Mouse (Mus musculus) CD4-positive helper T cell, adult 2 months (primary cell): Measurements from ENCODE around the gene Scn4a.
"Not testable (repeated sequence)": the region's sequence is repeated elsewhere in the genome, so short reads cannot be mapped to it uniquely, and the experiment has no call there.

Experiments used
- DNase-seq: peaks from one replicate; pipeline ENCODE4 v3.0.0-alpha.2; 2012; ENCODE audit warnings: low read depth, missing footprints, low spot score

Gene Scn4a

DNA sequence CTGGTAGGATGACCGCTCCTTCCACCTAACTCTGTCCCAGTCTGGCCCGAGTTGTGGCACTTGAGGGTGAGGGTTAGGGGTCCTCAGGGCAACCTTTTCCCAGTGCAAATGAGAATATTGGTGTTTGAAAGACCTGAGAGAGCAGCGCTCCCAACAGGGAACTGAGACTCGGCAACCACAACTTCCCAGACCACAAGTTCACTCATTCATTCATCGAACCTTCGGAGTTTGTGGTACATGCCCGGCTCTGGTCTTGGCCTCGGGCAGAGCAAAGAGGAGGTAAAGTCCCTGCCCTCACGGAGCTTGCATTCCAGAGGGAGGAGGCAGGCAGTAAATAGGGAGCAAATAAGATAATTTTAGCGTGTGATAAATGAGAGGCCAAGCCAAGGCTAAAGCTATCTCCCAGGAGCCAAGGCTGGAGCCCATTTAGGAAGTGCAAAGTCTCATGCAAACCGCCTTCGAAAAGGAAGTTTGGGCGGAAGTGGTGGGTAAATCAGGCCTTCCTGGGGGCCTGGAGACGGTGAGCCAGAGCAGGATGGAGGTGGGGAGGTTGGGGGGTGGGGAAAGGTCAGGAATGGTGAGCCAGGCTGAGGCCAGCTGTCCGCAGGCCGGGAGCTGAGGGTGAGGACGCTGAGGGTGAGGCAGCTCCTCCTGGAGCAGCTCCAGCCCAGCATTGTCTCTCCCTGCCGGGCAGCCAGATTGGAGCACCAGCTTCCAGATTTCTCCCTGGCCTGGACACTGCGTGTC lies 2.5 kb upstream of the Scn4a start:
- DNase-seq: peak; percentile 18

GRCm38 (mm10) chr11:106354181-106354580 lies 1.1 kb upstream of the Scn4a start:
- DNase-seq: no peak

DNA sequence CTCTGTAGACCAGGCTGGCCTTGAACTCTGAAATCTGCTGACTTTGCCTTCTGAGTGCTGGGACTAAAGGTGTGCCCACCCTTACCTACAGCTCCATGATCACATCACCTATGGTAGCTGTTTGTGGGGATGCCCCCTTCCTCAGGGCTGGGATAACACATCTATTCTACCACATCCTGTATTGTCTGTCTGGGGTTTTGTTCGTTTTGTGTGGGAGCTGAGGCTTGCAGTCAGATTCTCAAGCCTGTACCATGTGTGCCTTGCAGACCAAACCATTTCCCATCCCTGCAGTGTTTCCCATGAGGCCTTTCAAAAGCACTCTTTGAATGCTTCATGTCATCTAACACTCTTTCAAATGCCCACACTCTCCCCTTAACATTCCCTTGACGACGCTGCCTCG lies 1.1 kb downstream of the Scn4a start:
- DNase-seq: peak; percentile 71

- no peak for DNase-seq
Measured at GRCm38 (mm10) chr11:106351253-106351652, 1.8 kb downstream of the Scn4a start.

- DNase-seq: no peak
Measured at GRCm38 (mm10) chr11:106350853-106351252, 2.2 kb downstream of the Scn4a start.

DNA sequence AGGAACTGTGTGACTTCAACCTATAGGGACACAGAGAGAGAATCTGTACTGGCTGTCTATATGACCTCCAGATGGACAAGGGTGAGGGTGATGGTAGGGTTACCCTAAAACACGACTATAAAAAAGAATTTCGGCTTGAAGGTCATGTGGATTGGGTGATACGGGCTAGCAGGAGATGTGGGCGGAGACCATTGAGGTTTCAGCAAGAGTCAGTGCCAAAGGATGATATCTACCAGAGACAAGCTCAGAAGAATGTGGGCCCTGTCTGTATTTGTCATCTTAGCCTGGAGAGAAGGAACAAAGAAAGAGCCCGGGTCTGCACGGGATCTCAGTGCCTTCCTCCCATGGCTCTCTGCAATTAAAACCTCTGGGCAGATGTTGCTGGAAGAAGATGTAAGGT lies 3.3 kb downstream of the Scn4a start:
- no peak for DNase-seq

- DNase-seq: no peak
Measured at GRCm38 (mm10) chr11:106344910-106345309, 8.2 kb downstream of the Scn4a start.

DNA sequence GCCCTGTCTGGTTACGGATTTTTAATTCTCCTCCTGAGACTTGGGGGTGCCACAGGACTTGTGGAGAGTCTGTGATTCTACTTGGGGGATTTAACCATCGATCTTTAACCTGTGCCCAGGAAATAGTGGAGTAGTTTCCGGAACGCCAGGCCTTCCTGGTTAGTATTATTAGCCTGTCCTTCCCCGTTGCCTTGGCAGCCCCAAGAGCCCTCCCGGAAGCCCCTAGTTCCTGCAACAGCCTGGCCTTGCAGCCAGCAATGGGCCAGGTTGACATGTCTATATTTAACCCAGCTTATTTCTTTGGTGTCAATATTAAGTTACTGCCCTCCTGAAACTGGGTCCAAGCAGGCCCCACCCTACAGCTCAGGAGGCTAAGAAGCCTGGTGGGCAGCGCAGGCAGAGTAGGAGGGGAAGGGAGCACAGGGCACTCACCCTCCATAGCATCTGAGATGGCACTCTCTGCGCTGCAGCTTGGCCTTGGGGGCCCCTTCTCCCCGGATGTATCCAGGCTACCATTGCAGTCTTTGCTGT lies 12.0 kb downstream of the Scn4a start:
- no peak for DNase-seq

- DNase-seq: not testable (repeated sequence)
Measured at GRCm38 (mm10) chr11:106339323-106339722, 13.8 kb downstream of the Scn4a start.

- DNase-seq: no peak
Measured at GRCm38 (mm10) chr11:106338870-106339269, 14.2 kb downstream of the Scn4a start.

DNA sequence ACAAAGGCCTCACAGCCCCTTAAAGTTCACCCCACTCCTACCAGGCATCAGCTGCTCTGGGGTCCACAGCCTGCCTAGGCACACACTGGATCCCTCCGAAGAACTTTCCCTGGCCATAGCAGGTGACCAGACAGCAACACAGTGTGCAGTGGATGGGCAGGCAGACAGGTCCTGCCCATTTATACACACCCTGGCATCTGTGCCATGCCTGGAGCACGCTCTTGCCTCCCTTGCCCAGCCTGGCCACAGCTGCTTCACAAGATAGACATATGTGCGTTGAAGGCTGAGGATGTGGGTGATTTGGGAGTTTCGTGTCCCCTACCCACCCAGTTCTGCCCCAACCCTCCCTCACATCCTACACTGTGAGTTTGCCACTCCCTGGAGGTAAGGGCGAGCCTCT lies 15.1 kb downstream of the Scn4a start:
- DNase-seq: no peak

DNA sequence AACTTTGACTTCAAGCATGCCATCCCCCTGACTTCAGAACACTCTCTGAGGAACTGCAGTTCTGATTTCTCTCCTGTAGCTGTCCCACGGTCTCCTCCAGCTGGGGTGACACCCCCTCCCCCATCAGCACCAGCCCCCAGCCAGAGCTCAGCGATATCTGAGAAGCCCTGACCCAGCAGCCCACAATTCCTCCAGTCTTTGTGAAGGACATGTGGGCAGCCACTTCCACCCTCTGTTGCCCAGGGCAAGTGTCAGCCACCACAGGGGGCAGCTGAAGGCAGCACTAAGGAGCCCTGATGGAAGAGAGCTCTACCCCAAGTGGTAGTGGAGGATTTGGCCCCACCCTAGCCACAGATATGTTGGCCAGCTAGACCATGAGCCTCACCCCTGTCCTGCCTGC lies 19.0 kb downstream of the Scn4a start:
- DNase-seq: no peak

GRCm38 (mm10) chr11:106332458-106332857 lies 20.6 kb downstream of the Scn4a start:
- DNase-seq: no peak

- peak; percentile 85 for DNase-seq
Measured at GRCm38 (mm10) chr11:106329682-106330081, 23.4 kb downstream of the Scn4a start.

DNA sequence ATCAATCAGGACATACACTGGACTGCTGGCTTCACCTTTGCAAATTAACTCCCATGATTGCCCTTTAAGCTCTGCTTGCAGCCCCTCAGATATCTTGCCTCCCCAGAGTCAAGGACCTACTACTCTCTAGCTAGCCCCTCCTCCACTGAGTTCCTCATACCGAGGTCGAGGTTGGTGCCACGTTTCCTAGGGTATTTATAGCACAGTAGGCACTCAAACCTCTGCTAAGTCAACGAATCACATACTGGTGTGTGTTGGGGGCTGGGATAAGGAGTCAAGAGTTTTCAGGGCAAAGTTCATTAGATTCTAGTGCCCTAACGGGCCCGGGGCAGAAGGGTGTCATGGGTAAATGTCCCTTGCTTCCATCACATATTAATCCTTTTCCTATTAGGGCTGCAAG lies 24.0 kb downstream of the Scn4a start:
- no peak for DNase-seq

DNA sequence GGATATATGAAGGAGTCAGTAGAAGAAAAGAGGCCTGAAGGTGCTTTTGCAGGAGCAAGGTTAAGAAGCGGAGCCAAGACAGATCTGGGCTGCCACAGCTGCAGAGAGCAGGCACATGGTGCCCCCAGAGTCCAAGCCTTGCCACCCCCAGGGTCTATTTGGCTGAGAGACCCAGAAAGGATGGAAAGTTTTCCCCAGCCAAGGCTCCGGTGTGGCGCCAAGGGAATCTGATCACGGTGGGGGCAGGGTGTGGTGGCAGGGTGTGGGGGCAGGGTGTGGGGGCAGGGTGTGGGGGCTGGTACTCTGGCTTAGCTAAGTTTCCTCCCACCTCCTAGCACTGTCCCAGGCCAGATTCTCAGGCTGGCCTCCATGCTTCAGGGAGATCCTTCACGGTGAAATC lies 24.6 kb downstream of the Scn4a start:
- no peak for DNase-seq

DNA sequence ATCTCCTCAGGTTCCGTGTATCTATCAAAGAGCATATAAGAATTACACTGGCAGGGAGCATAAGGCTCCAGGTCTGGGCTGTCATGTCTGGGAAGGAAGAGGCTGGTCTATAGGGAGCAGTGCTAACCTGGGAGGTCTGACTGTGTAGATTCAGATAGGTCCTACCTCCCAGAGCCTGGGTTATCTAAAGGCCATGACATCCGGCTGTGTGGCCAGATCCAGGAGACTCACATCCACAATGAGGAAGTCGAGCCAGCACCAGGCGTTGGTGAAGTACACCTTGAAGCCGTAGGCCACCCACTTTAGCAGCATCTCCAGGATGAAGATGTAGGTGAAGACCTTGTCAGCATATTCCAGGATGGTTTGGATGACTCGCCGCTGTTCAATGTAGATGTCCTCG lies 26.6 kb downstream of the Scn4a start:
- DNase-seq: no peak

DNA sequence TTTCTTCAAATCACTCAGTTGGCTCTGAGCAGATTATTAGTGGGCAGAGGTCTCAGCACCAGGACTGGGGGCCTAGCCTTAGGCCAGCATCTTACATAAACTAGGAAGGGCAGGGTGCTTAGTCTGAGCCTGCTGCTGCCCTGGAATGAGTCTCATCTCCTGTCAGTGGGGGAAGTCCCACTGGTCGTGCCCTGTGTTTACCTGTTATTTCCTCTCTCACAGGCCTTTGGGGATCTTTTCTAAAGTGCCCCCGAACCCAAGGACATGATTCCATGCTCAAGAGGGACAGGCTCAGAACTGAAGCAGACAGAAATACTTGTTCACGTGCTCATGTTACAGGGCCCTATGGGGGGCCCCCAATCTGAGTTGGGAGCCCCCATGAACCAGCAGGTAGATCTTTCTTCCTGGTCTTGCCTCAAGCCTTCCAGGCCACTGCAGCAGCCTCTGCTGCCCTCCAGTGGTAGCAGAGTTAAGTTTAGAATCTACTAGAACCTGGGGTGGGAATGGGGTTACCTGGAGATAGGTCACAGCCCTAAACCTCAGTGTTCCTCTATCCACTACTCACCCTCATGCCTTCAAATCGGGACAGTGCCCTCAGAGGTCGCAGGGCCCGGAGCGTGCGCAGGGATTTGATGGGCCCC lies 27.4 kb downstream of the Scn4a start:
- DNase-seq: peak; percentile 78

- no peak for DNase-seq
Measured at GRCm38 (mm10) chr11:106324858-106325257, 28.2 kb downstream of the Scn4a start.

DNA sequence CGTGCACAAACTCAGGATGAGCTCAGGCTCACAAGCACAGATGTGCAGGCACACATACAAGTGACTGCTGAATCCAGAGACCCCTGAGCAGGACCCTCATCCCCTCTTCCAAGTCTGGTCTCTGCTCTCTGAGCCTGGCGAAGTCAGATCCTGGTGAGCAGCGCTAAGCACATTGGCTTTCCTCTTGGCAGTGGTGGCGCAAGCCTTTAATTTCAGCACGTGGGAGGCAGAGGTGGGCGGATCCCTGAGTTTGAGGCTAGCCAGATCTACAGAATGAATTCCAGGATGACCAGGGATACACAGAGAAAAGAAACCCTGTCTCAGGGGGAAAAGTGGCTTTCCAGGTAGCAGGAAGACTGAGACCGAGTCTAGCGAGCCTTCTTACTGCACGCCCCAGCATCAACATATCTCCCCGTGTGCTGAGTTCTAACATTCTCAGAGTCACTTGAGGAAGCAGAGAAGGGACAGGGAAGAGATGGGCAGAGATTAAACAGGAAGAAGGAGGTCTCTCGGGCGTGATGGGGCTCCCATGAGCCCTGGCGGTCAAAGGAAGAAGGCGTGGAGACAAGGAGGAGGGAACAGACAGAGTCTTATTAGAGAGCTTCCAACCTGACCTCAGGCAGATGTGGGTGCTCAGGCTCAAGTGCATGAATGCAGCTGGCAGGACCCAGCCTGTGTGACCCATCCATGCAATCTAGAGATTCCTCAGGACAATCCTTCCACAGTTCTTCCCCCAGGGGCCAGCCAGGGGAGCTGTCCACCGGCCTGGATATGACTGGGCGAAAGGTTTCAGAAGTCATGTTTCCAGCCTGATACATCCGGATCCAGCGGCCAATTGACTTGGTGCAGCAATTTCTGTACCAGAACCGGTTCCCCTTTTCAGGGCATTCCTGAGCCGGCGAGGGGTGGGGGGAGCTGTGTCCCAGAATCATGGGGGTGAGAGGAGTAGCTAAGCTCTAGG lies 34.4 kb downstream of the Scn4a start:
- DNase-seq: no peak

- DNase-seq: peak; percentile 26
Measured at GRCm38 (mm10) chr11:106317801-106318200, 35.3 kb downstream of the Scn4a start.

- no peak for DNase-seq
Measured at GRCm38 (mm10) chr11:106316416-106316815, 36.7 kb downstream of the Scn4a start.
